Mouse (Mus musculus): ENCODE results near the gene Aasdh. TPM values are rescaled to one million over a fixed set of nuclear protein-coding genes. Genes with fewer than 3 reads are reported as not detected.
A peak's percentile ranks its signal among the peaks of the same experiment; 100 is the strongest.

Aasdh gene
- total and polyA plus RNA-seq, 3 experiments, result 20.7 to 26.5 TPM; not detected in 1

DNA sequence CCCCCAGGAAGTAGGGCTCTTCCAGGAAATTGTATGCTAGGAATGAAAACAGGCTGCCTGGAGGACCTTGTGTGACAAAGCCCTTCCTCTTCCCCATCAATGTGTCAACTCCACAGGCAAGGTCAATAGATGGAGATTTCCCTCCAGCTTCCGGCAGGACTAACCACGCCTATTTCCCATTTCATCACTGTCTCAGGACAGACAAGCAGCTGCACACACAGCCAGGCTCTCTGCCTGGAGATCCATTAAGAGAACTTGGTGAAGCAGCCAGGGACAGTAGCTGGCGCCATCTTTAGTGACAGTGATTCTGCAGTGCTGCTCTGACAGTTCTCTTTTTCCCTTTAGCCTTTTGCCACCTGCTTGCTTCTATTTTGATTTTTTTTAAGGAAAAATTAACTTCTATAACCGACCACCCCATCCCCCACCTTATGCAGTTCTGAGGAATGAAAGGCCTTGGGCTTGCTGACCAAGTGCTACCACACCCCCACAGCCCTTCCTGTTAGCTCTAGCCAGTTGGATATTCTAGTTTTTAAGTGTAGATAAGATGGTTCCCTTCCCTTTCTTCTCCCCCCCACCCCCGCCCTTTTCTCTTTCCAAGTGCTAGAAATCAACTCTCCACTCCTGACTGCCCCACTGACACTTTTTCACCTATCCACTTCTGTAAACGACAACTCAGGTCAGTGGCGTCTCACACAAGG is 24.0 kb upstream of the Aasdh start:
- Histone ChIP-seq H3K36me3 (ENCODE audit: control insufficient read depth in 1 of 2, insufficient read depth in 2 of 2, low read length in 2 of 2) (peaks cover 28 to 30% of the 10 kb centered on the region in 2 experiments), H3K4me3 (ENCODE audit: control insufficient read depth in 1 of 2, insufficient read depth in 1 of 2, low read depth in 2 of 2, low read length in 2 of 2) (no peak overlapping the region), H3K9ac (ENCODE audit: control insufficient read depth, low read depth, low read length, poor library complexity, severe bottlenecking) (no peak overlapping the region), H3K79me2 (ENCODE audit: control insufficient read depth, insufficient read depth, low read length, poor library complexity) (peaks cover 34% of the 10 kb centered on the region), H3K9me3 (replicated peaks; ENCODE audit: insufficient read depth, low read length) (no peaks in the 10 kb centered on the region), H3K27me3 (ENCODE audit: control insufficient read depth in 1 of 2, insufficient read depth in 2 of 2, low read length in 2 of 2) (no peaks in the 10 kb centered on the region), H3K4me1 (ENCODE audit: control insufficient read depth in 1 of 2, insufficient read depth in 2 of 2, low read length in 2 of 2) (peaks cover 19 to 21% of the 10 kb centered on the region in 2 experiments), H3K27ac (ENCODE audit: control insufficient read depth, low read depth, low read length) (peak overlapping the region; percentile 22; the same call in 1 of the 2 replicates)
- DNase-seq (ENCODE audit: low read depth, low spot score), result no peak
- TF ChIP-seq CHD2 (IDR thresholded peaks at IDR 0.05; ENCODE audit: low read length), result no peak

- peak; percentile 65 for DNase-seq (ENCODE audit: low read depth, low spot score)
- H3K79me2 ChIP-seq (ENCODE audit: control insufficient read depth, insufficient read depth, low read length, poor library complexity), result peaks cover 34% of the 10 kb centered on the region
- no peak overlapping the region for H3K27ac ChIP-seq (ENCODE audit: control insufficient read depth, low read depth, low read length)
- no peaks in the 10 kb centered on the region for H3K27me3 ChIP-seq (ENCODE audit: control insufficient read depth in 1 of 2, insufficient read depth in 2 of 2, low read length in 2 of 2)
- H3K4me1 ChIP-seq (ENCODE audit: control insufficient read depth in 1 of 2, insufficient read depth in 2 of 2, low read length in 2 of 2), result peaks cover 19 to 21% of the 10 kb centered on the region in 2 experiments
- no peak overlapping the region for H3K4me3 ChIP-seq (ENCODE audit: control insufficient read depth in 1 of 2, insufficient read depth in 1 of 2, low read depth in 2 of 2, low read length in 2 of 2)
- 0 out of 2 replicates have a peak, but pooled peaks have one; percentile 27 for TF ChIP-seq ETS1 (IDR thresholded peaks at IDR 0.05; ENCODE audit: low read depth, low read length)
- TF ChIP-seq EP300 (IDR thresholded peaks at IDR 0.05; ENCODE audit: low read depth in 1 of 2, low read length in 2 of 2), result peak; percentile 64 to 71
- TF ChIP-seq KAT2A (conservative IDR thresholded peaks at IDR 0.05; ENCODE audit: low read depth, low read length), result no peak
- peak; percentile 49; the same call in 1 of the 2 replicates for TF ChIP-seq TCF12 (IDR thresholded peaks at IDR 0.05; ENCODE audit: low read depth, low read length)
- TF ChIP-seq SIN3A (IDR thresholded peaks at IDR 0.05; ENCODE audit: low read length), result 0 out of 2 replicates have a peak, but pooled peaks have one; percentile 36
- TF ChIP-seq E2F4 (IDR thresholded peaks at IDR 0.05; ENCODE audit: borderline replicate concordance, low read depth, low read length), result 0 out of 2 replicates have a peak, but pooled peaks have one; percentile 20
- 0 out of 2 replicates have a peak, but pooled peaks have one; percentile 19 for TF ChIP-seq MXI1 (IDR thresholded peaks at IDR 0.05; ENCODE audit: low read depth, low read length)
- no peak for TF ChIP-seq USF1 (IDR thresholded peaks at IDR 0.05; ENCODE audit: low read depth, low read length)
- peak; percentile 40 for TF ChIP-seq TAL1 (IDR thresholded peaks at IDR 0.05; ENCODE audit: low read length)
- no peak for TF ChIP-seq POLR2AphosphoS5 (IDR thresholded peaks at IDR 0.05; ENCODE audit: borderline replicate concordance, low read depth, low read length)
- H3K9ac ChIP-seq (ENCODE audit: control insufficient read depth, low read depth, low read length, poor library complexity, severe bottlenecking), result no peak overlapping the region
- H3K36me3 ChIP-seq (ENCODE audit: control insufficient read depth in 1 of 2, insufficient read depth in 2 of 2, low read length in 2 of 2), result peaks cover 28 to 36% of the 10 kb centered on the region in 2 experiments
- no peaks in the 10 kb centered on the region for H3K9me3 ChIP-seq (replicated peaks; ENCODE audit: insufficient read depth, low read length)
Observed at GRCm38 (mm10) chr5:76928124-76928832, 23.0 kb upstream of the Aasdh start.

- H3K27ac ChIP-seq (ENCODE audit: control insufficient read depth, low read depth, low read length), result no peak overlapping the region
- peaks cover 11 to 14% of the 10 kb centered on the region in 2 experiments for H3K4me1 ChIP-seq (ENCODE audit: control insufficient read depth in 1 of 2, insufficient read depth in 2 of 2, low read length in 2 of 2)
- H3K9me3 ChIP-seq (replicated peaks; ENCODE audit: insufficient read depth, low read length), result no peaks in the 10 kb centered on the region
- peaks cover 25% of the 10 kb centered on the region for H3K79me2 ChIP-seq (ENCODE audit: control insufficient read depth, insufficient read depth, low read length, poor library complexity)
- no peak overlapping the region for H3K4me3 ChIP-seq (ENCODE audit: control insufficient read depth in 1 of 2, insufficient read depth in 1 of 2, low read depth in 2 of 2, low read length in 2 of 2)
- DNase-seq (ENCODE audit: low read depth, low spot score), result no peak
- H3K9ac ChIP-seq (ENCODE audit: control insufficient read depth, low read depth, low read length, poor library complexity, severe bottlenecking), result no peak overlapping the region
- H3K27me3 ChIP-seq (ENCODE audit: control insufficient read depth in 1 of 2, insufficient read depth in 2 of 2, low read length in 2 of 2), result no peaks in the 10 kb centered on the region
- H3K36me3 ChIP-seq (ENCODE audit: control insufficient read depth in 1 of 2, insufficient read depth in 2 of 2, low read length in 2 of 2), result peaks cover 18 to 70% of the 10 kb centered on the region in 2 experiments
- TF ChIP-seq ZKSCAN1 (IDR thresholded peaks at IDR 0.05; ENCODE audit: low read depth, low read length), result no peak
- no peak for TF ChIP-seq GATA1 (IDR thresholded peaks at IDR 0.05; ENCODE audit: low read depth, low read length)
- no peak for TF ChIP-seq E2F4 (IDR thresholded peaks at IDR 0.05; ENCODE audit: borderline replicate concordance, low read depth, low read length)
- TF ChIP-seq SIN3A (IDR thresholded peaks at IDR 0.05; ENCODE audit: low read length), result no peak
- no peak for TF ChIP-seq TBP (IDR thresholded peaks at IDR 0.05; ENCODE audit: low read depth, low read length)
- no peak for TF ChIP-seq MYC (IDR thresholded peaks at IDR 0.05; ENCODE audit: low read depth, low read length)
- TF ChIP-seq ETS1 (IDR thresholded peaks at IDR 0.05; ENCODE audit: low read depth, low read length), result no peak
- no peak for TF ChIP-seq GABPA (IDR thresholded peaks at IDR 0.05; ENCODE audit: low read depth, low read length)
- TF ChIP-seq MAX (IDR thresholded peaks at IDR 0.05; ENCODE audit: low read length), result no peak
- no peak for TF ChIP-seq NRF1 (IDR thresholded peaks at IDR 0.05; ENCODE audit: insufficient read depth, low read depth, low read length, poor library complexity, severe bottlenecking)
- TF ChIP-seq MEF2A (IDR thresholded peaks at IDR 0.05; ENCODE audit: extremely low read depth, insufficient replicate concordance, low read depth, low read length, poor library complexity, severe bottlenecking), result no peak
- TF ChIP-seq TCF12 (IDR thresholded peaks at IDR 0.05; ENCODE audit: low read depth, low read length), result no peak
- TF ChIP-seq NELFE (IDR thresholded peaks at IDR 0.05; ENCODE audit: low read depth, low read length), result no peak
- no peak for TF ChIP-seq MYB (IDR thresholded peaks at IDR 0.05; ENCODE audit: low read depth, low read length)
- TF ChIP-seq POLR2AphosphoS2 (IDR thresholded peaks at IDR 0.05; ENCODE audit: low read length), result no peak
- no peak for TF ChIP-seq CHD1 (IDR thresholded peaks at IDR 0.05; ENCODE audit: low read depth, low read length)
Observed at GRCm38 (mm10) chr5:76924296-76924695, 19.0 kb upstream of the Aasdh start.

Data from MEL (cell line).